Mouse (Mus musculus) lung, postnatal 0 days (tissue): ENCODE measurements at regions not wholly inside any gene's neighbourhood (a gene's known extent, or its start where the extent isn't known, plus 50 kb on each side); places are given as distances from the start of the nearest gene placed in this dataset.

ENCODE experiments used
- ATAC-seq: fragments of 200-750 bp; cut with Nextera tagmentation; 2 replicates; pipeline ENCODE4 v1.8.0; 2017; ENCODE audit warnings: moderate library complexity
- DNase-seq: peaks from one replicate; pipeline ENCODE4 v3.0.0-alpha.2; 2016; ENCODE audit warnings: low spot score
- H3K27ac ChIP-seq: fragments of 300-500 bp; sonication (generic); 2 replicates; pipeline ENCODE4 v1.5.1; 2014; ENCODE audit warnings: antibody characterized with exemption, mild to moderate bottlenecking, low read length, mixed read lengths
- H3K27me3 ChIP-seq: fragments of 300-500 bp; sonication (generic); replicated peaks from 2 replicates; pipeline ENCODE4 v1.6.1; 2014; ENCODE audit warnings: low read length, mixed read lengths; ENCODE audit not compliant: insufficient read depth
- H3K36me3 ChIP-seq: fragments of 300-500 bp; sonication (generic); 2 replicates; pipeline ENCODE4 v1.6.1; 2014; ENCODE audit warnings: low read length, mixed read lengths; ENCODE audit not compliant: insufficient read depth
- H3K4me1 ChIP-seq: fragments of 300-500 bp; sonication (generic); 2 replicates; pipeline ENCODE4 v1.6.1; 2014; ENCODE audit warnings: antibody characterized with exemption, low read depth, low read length, mixed read lengths; ENCODE audit not compliant: insufficient read depth
- H3K4me2 ChIP-seq: fragments of 300-500 bp; sonication (generic); replicated peaks from 2 replicates; pipeline ENCODE4 v1.6.1; 2014; ENCODE audit warnings: low read depth, mild to moderate bottlenecking, low read length, moderate library complexity, mixed read lengths
- H3K4me3 ChIP-seq: fragments of 300-500 bp; sonication (generic); 2 replicates; pipeline ENCODE4 v1.5.1; 2014; ENCODE audit warnings: low read depth, low read length
- H3K9ac ChIP-seq: fragments of 300-500 bp; sonication (generic); replicated peaks from 2 replicates; pipeline ENCODE4 v1.6.1; 2014; ENCODE audit warnings: low read depth, mild to moderate bottlenecking
- H3K9me3 ChIP-seq: fragments of 300-500 bp; sonication (generic); 2 replicates; pipeline ENCODE4 v1.6.1; 2016; ENCODE audit warnings: low read length, mixed read lengths
- CTCF ChIP-seq: IDR thresholded peaks from 2 replicates; pipeline ENCODE4 v1.5.1; 2016; ENCODE audit warnings: antibody characterized with exemption, mild to moderate bottlenecking
- EP300 ChIP-seq: IDR thresholded peaks from 2 replicates; pipeline ENCODE4 v1.6.1; 2016; ENCODE audit warnings: antibody characterized with exemption, mild to moderate bottlenecking, control low read depth
- WGBS: fragments of 180-500 bp; shearing (Covaris S2); extraction: QIAGEN DNeasy Blood & Tissue Kit; methylation state at CpG from one replicate; pipeline ENCODE4 v1.1.7; 2014; 5-methylcytosine and 5-hydroxymethylcytosine counted together

- no peak overlapping the region for H3K27ac ChIP-seq
- H3K4me2 ChIP-seq = no peak overlapping the region
- H3K4me1 ChIP-seq = peaks cover 3% of the 10 kb centered on the region; the same call in 1 of the 2 replicates
- peak; percentile 39 for DNase-seq
- no peaks in the 10 kb centered on the region for H3K9me3 ChIP-seq
- H3K27me3 ChIP-seq = no peaks in the 10 kb centered on the region
- H3K9ac ChIP-seq = no peak overlapping the region
- H3K36me3 ChIP-seq = no peaks in the 10 kb centered on the region
- 10% methylated on average over 3 of the region's 3 CpGs for WGBS
- ATAC-seq = peak; percentile 25; the same call in 1 of the 2 replicates
- no peak overlapping the region for H3K4me3 ChIP-seq
- TF ChIP-seq CTCF = no peak
- TF ChIP-seq EP300 = no peak
Observed at GRCm38 (mm10) chr13:111966627-111967026, 157.8 kb upstream of the Map3k1 start.

GRCm38 (mm10) chr13:111968197-111968596 lies 159.4 kb upstream of the Map3k1 start:
- no peaks in the 10 kb centered on the region for H3K27me3 ChIP-seq
- ATAC-seq = no peak

GRCm38 (mm10) chr13:111974282-111974681 lies 165.5 kb upstream of the Map3k1 start:
- DNase-seq = no peak
- ATAC-seq = no peak

More at GRCm38 (mm10) chr13:111968197-111968596, 159.4 kb upstream of the Map3k1 start:
- no peak overlapping the region for H3K9ac ChIP-seq
- TF ChIP-seq CTCF (no peak), EP300 (no peak)
- H3K4me1 ChIP-seq = peaks cover 3% of the 10 kb centered on the region; the same call in 1 of the 2 replicates
- H3K4me3 ChIP-seq = no peak overlapping the region
- H3K9me3 ChIP-seq = no peaks in the 10 kb centered on the region
- H3K36me3 ChIP-seq = no peaks in the 10 kb centered on the region
- no peak overlapping the region for H3K27ac ChIP-seq
- no peak for DNase-seq
- WGBS = 73% methylated on average over 7 of the region's 7 CpGs
- no peak overlapping the region for H3K4me2 ChIP-seq

GRCm38 (mm10) chr13:111975549-111975948 lies 166.8 kb upstream of the Map3k1 start:
- Histone ChIP-seq H3K9me3 (no peaks in the 10 kb centered on the region), H3K36me3 (no peaks in the 10 kb centered on the region), H3K4me3 (no peak overlapping the region), H3K4me2 (no peak overlapping the region), H3K4me1 (peaks cover 15% of the 10 kb centered on the region; the same call in 1 of the 2 replicates), H3K27me3 (no peaks in the 10 kb centered on the region), H3K9ac (no peak overlapping the region), H3K27ac (no peak overlapping the region)
- DNase-seq (no peak), ATAC-seq (no peak)
- no peak for TF ChIP-seq CTCF
- WGBS = 84% methylated on average over 3 of the region's 3 CpGs

More at GRCm38 (mm10) chr13:111974282-111974681, 165.5 kb upstream of the Map3k1 start:
- H3K4me3 ChIP-seq = no peak overlapping the region
- no peak overlapping the region for H3K27ac ChIP-seq
- TF ChIP-seq CTCF (no peak), EP300 (no peak)
- H3K27me3 ChIP-seq = no peaks in the 10 kb centered on the region
- no peaks in the 10 kb centered on the region for H3K36me3 ChIP-seq
- WGBS = 63% methylated on average over 4 of the region's 4 CpGs
- H3K4me2 ChIP-seq = no peak overlapping the region
- no peak overlapping the region for H3K9ac ChIP-seq
- peaks cover 10% of the 10 kb centered on the region; the same call in 1 of the 2 replicates for H3K4me1 ChIP-seq
- no peaks in the 10 kb centered on the region for H3K9me3 ChIP-seq

GRCm38 (mm10) chr13:111977769-111978674 lies 169.2 kb upstream of the Map3k1 start:
- TF ChIP-seq CTCF (no peak), EP300 (no peak)
- H3K27ac ChIP-seq = no peak overlapping the region
- no peaks in the 10 kb centered on the region for H3K36me3 ChIP-seq
- H3K4me3 ChIP-seq = no peak overlapping the region
- no peak overlapping the region for H3K4me2 ChIP-seq
- H3K27me3 ChIP-seq = no peaks in the 10 kb centered on the region
- H3K9ac ChIP-seq = no peak overlapping the region
- ATAC-seq = no peak
- H3K4me1 ChIP-seq = peaks cover 15% of the 10 kb centered on the region; the same call in 1 of the 2 replicates
- DNase-seq = peak; percentile 21
- H3K9me3 ChIP-seq = no peaks in the 10 kb centered on the region
- WGBS = 64% methylated on average over 31 of the region's 31 CpGs

- Histone ChIP-seq H3K36me3 (no peaks in the 10 kb centered on the region), H3K4me3 (no peak overlapping the region), H3K4me2 (peak overlapping the region; percentile 41), H3K4me1 (peaks cover 15% of the 10 kb centered on the region; the same call in 1 of the 2 replicates), H3K27me3 (no peaks in the 10 kb centered on the region), H3K27ac (no peak overlapping the region), H3K9me3 (no peaks in the 10 kb centered on the region), H3K9ac (no peak overlapping the region)
- ATAC-seq (no peak; the same call in 1 of the 2 replicates), DNase-seq (no peak)
- WGBS = 33% methylated on average over 5 of the region's 5 CpGs
- TF ChIP-seq EP300 = no peak
- no peak for TF ChIP-seq CTCF
Observed at GRCm38 (mm10) chr13:111978675-111979020, 169.9 kb upstream of the Map3k1 start.
